Mouse (Mus musculus) stomach, embryonic 14.5 days (tissue): Measurements from ENCODE around the gene Klf6. TPM values are rescaled to one million over a fixed set of nuclear protein-coding genes. Genes with fewer than 3 reads are reported as not detected.

Source experiments
- ATAC-seq: fragments of 200-750 bp; cut with Nextera tagmentation; 2 replicates; pipeline ENCODE4 v1.8.0; 2017; ENCODE audit warnings: low read depth, moderate TSS enrichment; ENCODE audit not compliant: insufficient number of reproducible peaks, insufficient read depth, low FRiP score
- H3K27ac ChIP-seq: fragments of 300-500 bp; sonication (generic); 2 replicates; pipeline ENCODE4 v1.5.1; 2014; ENCODE audit warnings: mild to moderate bottlenecking, low read length, moderate library complexity, mixed read lengths
- H3K27me3 ChIP-seq: fragments of 300-500 bp; sonication (generic); 2 replicates; pipeline ENCODE4 v1.6.1; 2014; ENCODE audit warnings: low read length, control low read depth, mixed read lengths; ENCODE audit not compliant: control insufficient read depth, insufficient read depth
- H3K36me3 ChIP-seq: fragments of 300-500 bp; sonication (generic); 2 replicates; pipeline ENCODE4 v1.6.1; 2014; ENCODE audit warnings: mild to moderate bottlenecking, control low read depth, low read length, moderate library complexity, mixed read lengths; ENCODE audit not compliant: control insufficient read depth, insufficient read depth
- H3K4me1 ChIP-seq: fragments of 300-500 bp; sonication (generic); 2 replicates; pipeline ENCODE4 v1.6.1; 2014; ENCODE audit warnings: low read length, control low read depth, mixed read lengths; ENCODE audit not compliant: control insufficient read depth, insufficient read depth
- H3K4me2 ChIP-seq: fragments of 300-500 bp; sonication (generic); replicated peaks from 2 replicates; pipeline ENCODE4 v1.6.1; 2014; ENCODE audit warnings: low read depth, low read length, control low read depth
- H3K4me3 ChIP-seq: fragments of 300-500 bp; sonication (generic); 2 replicates; pipeline ENCODE4 v1.5.1; 2014; ENCODE audit warnings: low read depth, low read length, control low read depth
- H3K9ac ChIP-seq: fragments of 300-500 bp; sonication (generic); replicated peaks from 2 replicates; pipeline ENCODE4 v1.6.1; 2014; ENCODE audit warnings: low read depth, mild to moderate bottlenecking, control low read depth, low read length, moderate library complexity, mixed read lengths
- H3K9me3 ChIP-seq: fragments of 300-500 bp; sonication (generic); 2 replicates; pipeline ENCODE4 v1.6.1; 2016; ENCODE audit warnings: low read depth, low read length, control low read depth; ENCODE audit not compliant: control insufficient read depth
- WGBS: fragments of 180-500 bp; shearing (Covaris S2); extraction: QIAGEN DNeasy Blood & Tissue Kit; methylation state at CpG from one replicate; pipeline ENCODE4 v1.1.7; 2014; 5-methylcytosine and 5-hydroxymethylcytosine counted together
- polyA plus RNA-seq: library from polyadenylated mRNA; unstranded; fragments of >200 nt; fragmentation: Nextera tagmentation; extraction: Ambion mirVana; gene quantifications from 2 replicates; pipeline ENCODE4 v1.2.1, GENCODE M21; 2014

Gene Klf6
- polyA plus RNA-seq, 1 experiment from 2014 or later = 90.3 TPM

GRCm38 (mm10) chr13:5878748-5879147 lies 17.5 kb downstream of the Klf6 start:
- no peaks in the 10 kb centered on the region for H3K27me3 ChIP-seq
- H3K36me3 ChIP-seq = no peaks in the 10 kb centered on the region
- H3K4me2 ChIP-seq = no peak overlapping the region
- H3K9ac ChIP-seq = no peak overlapping the region
- no peak overlapping the region for H3K27ac ChIP-seq
- no peak overlapping the region for H3K4me3 ChIP-seq
- 75% methylated on average over 4 of the region's 4 CpGs for WGBS
- no peaks in the 10 kb centered on the region for H3K4me1 ChIP-seq
- H3K9me3 ChIP-seq = no peaks in the 10 kb centered on the region
- ATAC-seq = no peak

GRCm38 (mm10) chr13:5886810-5887209 lies 25.5 kb downstream of the Klf6 start:
- Histone ChIP-seq H3K36me3 (no peaks in the 10 kb centered on the region), H3K27me3 (no peaks in the 10 kb centered on the region), H3K4me3 (no peak overlapping the region), H3K9me3 (no peaks in the 10 kb centered on the region), H3K4me2 (no peak overlapping the region), H3K27ac (no peak overlapping the region), H3K9ac (no peak overlapping the region), H3K4me1 (no peaks in the 10 kb centered on the region)
- ATAC-seq = no peak
- 90% methylated on average over 4 of the region's 4 CpGs for WGBS

- Histone ChIP-seq H3K4me3 (no peak overlapping the region), H3K9ac (no peak overlapping the region), H3K4me2 (no peak overlapping the region), H3K4me1 (no peaks in the 10 kb centered on the region), H3K27ac (no peak overlapping the region), H3K27me3 (no peaks in the 10 kb centered on the region), H3K9me3 (no peaks in the 10 kb centered on the region), H3K36me3 (no peaks in the 10 kb centered on the region)
- 73% methylated on average over 5 of the region's 5 CpGs for WGBS
- no peak for ATAC-seq
These were observed 26.9 kb downstream of the Klf6 start for GRCm38 (mm10) chr13:5888164-5888563.

GRCm38 (mm10) chr13:5888731-5889130 lies 27.4 kb downstream of the Klf6 start:
- Histone ChIP-seq H3K27me3 (no peaks in the 10 kb centered on the region), H3K4me3 (no peak overlapping the region), H3K4me2 (no peak overlapping the region), H3K9me3 (no peaks in the 10 kb centered on the region), H3K36me3 (no peaks in the 10 kb centered on the region), H3K9ac (no peak overlapping the region), H3K27ac (no peak overlapping the region), H3K4me1 (no peaks in the 10 kb centered on the region)
- ATAC-seq = no peak
- 87% methylated on average over 1 of the region's 1 CpGs for WGBS

- Histone ChIP-seq H3K27me3 (no peaks in the 10 kb centered on the region), H3K4me2 (no peak overlapping the region), H3K4me3 (no peak overlapping the region), H3K9ac (no peak overlapping the region), H3K36me3 (no peaks in the 10 kb centered on the region), H3K27ac (no peak overlapping the region), H3K4me1 (no peaks in the 10 kb centered on the region), H3K9me3 (no peaks in the 10 kb centered on the region)
- no peak for ATAC-seq
- WGBS = 75% methylated on average over 3 of the region's 3 CpGs
These were observed 28.8 kb downstream of the Klf6 start for GRCm38 (mm10) chr13:5890035-5890434.

GRCm38 (mm10) chr13:5892684-5893447 lies 31.6 kb downstream of the Klf6 start:
- Histone ChIP-seq H3K4me3 (no peak overlapping the region), H3K9ac (no peak overlapping the region), H3K4me1 (no peaks in the 10 kb centered on the region), H3K4me2 (no peak overlapping the region), H3K36me3 (no peaks in the 10 kb centered on the region), H3K27me3 (no peaks in the 10 kb centered on the region), H3K27ac (no peak overlapping the region), H3K9me3 (no peaks in the 10 kb centered on the region)
- WGBS = 70% methylated on average over 9 of the region's 9 CpGs
- no peak for ATAC-seq

- ATAC-seq = no peak
- H3K4me2 ChIP-seq = no peak overlapping the region
- no peak overlapping the region for H3K4me3 ChIP-seq
- no peaks in the 10 kb centered on the region for H3K27me3 ChIP-seq
- no peaks in the 10 kb centered on the region for H3K9me3 ChIP-seq
- 73% methylated on average over 3 of the region's 3 CpGs for WGBS
- H3K36me3 ChIP-seq = no peaks in the 10 kb centered on the region
- H3K27ac ChIP-seq = no peak overlapping the region
- no peak overlapping the region for H3K9ac ChIP-seq
- H3K4me1 ChIP-seq = no peaks in the 10 kb centered on the region
These were observed 33.6 kb downstream of the Klf6 start for GRCm38 (mm10) chr13:5894910-5895309.

- 65% methylated on average over 3 of the region's 3 CpGs for WGBS
- Histone ChIP-seq H3K9me3 (no peaks in the 10 kb centered on the region), H3K27me3 (no peaks in the 10 kb centered on the region), H3K4me3 (no peak overlapping the region), H3K36me3 (no peaks in the 10 kb centered on the region), H3K4me2 (no peak overlapping the region), H3K9ac (no peak overlapping the region), H3K27ac (no peak overlapping the region), H3K4me1 (no peaks in the 10 kb centered on the region)
- no peak for ATAC-seq
These were observed 34.6 kb downstream of the Klf6 start for GRCm38 (mm10) chr13:5895851-5896250.
